Mouse (Mus musculus) liver (tissue): ENCODE results near the gene Abcb8.
"Not testable (repeated sequence)": the region's sequence is repeated elsewhere in the genome, so short reads cannot be mapped to it uniquely, and the experiment has no call there.

Experiments
- DNase-seq: peaks from one replicate; pipeline ENCODE4 v3.0.0-alpha.2; 2020; ENCODE audit warnings: mixed read lengths

Abcb8 gene

GRCm38 (mm10) chr5:24369767-24370166 is 23.7 kb upstream of the Abcb8 start:
- DNase-seq: no peak

GRCm38 (mm10) chr5:24373807-24374206 is 19.7 kb upstream of the Abcb8 start:
- no peak for DNase-seq

- DNase-seq: no peak
Measured at GRCm38 (mm10) chr5:24374216-24374615, 19.2 kb upstream of the Abcb8 start.

DNA sequence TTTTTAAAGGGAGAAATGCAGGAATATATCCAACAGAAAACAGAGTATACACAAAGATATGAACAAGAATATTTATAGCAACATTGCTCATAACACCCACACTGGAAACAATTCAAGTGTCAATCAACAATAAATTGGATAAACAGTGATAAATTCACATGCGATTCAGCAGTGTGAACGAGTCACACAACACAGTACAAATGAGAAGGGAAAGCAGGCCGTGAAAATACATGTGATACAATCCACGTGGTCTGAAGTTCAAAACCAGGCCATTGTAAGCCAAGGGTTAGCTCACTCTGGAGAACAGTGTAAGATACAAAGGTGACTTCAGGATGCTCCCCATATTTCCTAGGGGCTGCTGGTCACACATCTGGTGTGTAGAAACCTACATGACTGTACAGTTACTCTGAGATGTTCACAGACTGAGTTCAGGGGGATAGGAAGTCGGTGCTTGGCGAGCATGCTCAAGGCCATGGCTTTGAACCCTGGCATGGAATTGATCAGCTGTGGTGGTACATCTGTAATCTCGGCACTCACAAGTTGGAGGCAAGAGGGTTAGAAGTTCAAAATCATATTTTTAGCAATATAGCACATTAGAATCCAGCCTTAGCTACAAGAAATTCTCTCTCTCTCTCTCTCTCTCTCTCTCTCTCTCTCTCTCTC is 18.7 kb upstream of the Abcb8 start:
- DNase-seq: no peak

GRCm38 (mm10) chr5:24378700-24379099 is 14.8 kb upstream of the Abcb8 start:
- DNase-seq: no peak

- DNase-seq: no peak
Measured at GRCm38 (mm10) chr5:24379501-24379900, 14.0 kb upstream of the Abcb8 start.

DNA sequence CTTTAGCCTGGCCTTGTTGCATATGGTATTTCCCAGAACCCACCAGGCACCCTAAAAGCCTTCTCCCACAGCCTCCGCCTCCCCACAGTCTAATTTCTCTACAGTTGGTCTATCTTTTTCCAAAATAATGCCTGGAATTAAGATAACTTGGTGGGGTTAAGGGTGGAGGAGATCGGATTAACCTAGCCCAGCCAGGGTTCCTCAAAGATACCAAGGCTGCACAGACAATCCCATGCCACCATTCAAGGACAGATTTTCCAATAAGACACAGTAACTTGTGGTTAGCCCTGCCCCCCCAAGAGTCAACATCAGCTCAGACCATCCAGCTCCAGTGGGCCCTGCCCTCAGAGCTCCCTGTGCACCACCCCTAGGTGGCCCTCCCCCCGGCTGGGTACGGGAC is 13.0 kb upstream of the Abcb8 start:
- no peak for DNase-seq

DNA sequence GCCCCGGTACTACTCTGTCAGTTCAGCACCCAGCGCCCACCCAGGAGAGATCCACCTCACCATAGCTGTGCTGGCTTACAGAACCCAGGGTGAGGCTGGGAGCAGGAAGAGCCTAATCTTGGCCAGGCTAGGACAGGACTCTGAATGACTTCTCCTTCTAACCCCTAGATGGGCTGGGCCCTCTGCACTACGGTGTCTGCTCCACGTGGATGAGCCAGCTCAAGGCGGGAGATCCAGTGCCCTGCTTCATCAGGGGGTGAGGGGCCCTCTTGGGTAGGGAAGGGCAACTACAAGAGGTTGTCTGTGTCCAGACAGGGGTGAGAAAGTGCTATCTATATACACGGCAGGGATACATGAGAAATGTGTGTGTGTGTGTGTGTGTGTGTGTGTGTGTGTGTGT is 12.0 kb upstream of the Abcb8 start:
- DNase-seq: no peak

DNA sequence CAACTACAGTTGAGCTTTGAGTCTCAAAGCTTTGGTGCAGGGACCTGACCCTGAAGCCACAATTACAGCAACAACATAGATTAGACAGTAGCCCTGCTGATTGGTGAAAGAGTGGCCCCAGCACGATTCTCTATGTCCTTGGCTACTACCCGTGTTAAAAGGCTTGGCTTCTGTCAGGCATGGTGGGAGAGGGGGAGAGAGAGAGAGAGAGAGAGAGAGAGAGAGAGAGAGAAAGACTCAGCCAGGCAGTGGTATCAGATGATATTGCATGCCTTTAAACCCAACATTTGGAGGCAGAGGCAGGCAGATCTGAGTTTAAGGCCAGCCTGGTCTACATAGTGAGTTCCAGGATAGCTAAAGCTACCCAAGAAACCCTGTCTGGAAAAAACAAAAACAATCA is 11.5 kb upstream of the Abcb8 start:
- DNase-seq: no peak

- peak; percentile 88 for DNase-seq
Measured at GRCm38 (mm10) chr5:24383026-24383859, 10.2 kb upstream of the Abcb8 start.

DNA sequence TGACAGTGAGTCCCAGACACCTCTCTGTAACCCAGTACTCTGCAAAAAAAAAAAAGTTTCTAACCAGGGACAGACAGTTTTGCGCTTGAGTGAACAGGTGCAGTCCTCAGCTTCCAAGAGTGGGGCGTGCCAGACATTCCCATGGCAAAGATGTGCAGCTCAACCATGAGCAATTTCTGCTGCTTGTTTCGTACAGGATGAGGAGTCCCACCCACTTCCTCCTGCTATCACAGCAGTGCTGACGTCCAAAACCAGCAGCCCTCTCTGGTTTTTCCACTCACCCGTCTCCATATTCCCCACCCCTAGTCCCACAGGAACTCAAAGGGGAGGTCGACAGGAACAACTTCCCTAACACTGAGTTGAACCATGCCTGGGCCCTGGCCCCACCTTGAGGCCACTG is 9.1 kb upstream of the Abcb8 start:
- no peak for DNase-seq

DNA sequence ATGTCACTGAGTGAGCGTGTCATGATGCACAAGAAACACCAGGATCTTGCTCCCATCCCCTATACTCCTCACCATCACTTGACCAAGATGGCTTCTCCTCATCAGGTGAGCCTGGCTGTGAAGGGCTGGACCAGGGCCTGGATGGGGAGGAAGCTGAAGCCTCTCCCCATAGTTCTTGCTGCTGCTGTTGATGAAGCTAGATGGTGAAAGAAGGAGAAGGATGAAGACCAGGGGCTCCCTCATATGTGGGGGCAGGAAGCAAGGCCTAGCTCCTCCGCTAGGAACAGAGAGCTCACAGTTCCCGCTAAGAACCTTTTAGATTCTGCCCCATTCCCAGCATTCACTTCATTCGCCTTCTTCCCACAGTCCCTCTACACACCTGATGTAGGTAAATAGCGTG is 8.1 kb upstream of the Abcb8 start:
- no peak for DNase-seq

- DNase-seq: no peak
Measured at GRCm38 (mm10) chr5:24385887-24386550, 7.4 kb upstream of the Abcb8 start.

DNA sequence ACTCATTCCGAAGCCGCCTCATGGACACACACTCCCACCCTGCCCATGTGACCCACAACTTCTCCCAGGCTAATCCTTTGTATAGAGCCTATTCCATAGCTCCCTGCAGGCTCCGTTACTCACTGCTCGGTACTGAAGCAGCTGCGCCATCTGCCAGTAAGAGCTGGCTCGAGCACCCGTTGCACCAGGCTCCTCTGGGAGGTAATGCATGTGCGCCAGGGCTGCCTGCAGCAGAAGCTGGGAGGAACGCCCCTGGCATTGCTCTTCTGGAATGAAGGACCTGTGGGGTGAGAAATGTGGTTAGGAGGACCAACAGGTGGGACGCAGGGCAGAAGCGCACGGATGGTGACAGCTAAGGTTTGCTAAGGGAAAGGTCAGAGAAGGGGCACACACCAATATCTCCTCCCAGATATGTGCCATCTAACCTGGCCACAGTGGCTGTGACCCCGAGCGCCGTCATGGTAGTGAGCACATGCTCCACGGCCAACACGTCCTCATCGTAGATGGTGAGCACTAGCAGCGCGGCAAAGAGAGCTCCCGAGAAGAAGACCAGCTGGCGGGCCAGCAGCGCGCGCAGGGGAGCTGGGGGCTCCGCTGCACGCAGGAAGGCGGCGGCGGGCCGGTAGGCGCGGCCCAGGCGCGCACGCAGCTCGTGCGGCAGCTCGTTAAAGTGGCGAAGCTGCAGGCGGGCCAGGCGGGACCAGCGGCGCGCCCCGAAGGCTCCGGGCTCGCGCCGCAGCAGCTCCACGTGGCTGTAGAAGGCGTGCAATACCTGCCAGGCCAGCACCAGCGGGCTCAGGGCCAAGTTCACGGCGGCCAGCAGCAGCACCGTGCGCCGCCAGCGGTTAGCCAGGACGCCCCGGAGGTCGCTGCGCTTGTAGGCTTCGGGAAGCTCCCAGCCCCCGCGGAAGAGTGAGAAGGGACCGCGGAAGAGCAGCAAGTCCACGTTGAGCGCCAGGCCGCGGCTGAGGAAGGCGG is 5.9 kb upstream of the Abcb8 start:
- DNase-seq: peak; percentile 40

- DNase-seq: no peak
Measured at GRCm38 (mm10) chr5:24388246-24388915, 5.1 kb upstream of the Abcb8 start.

GRCm38 (mm10) chr5:24389011-24389657 is 4.3 kb upstream of the Abcb8 start:
- DNase-seq: peak; percentile 50

- no peak for DNase-seq
Measured at GRCm38 (mm10) chr5:24389658-24390020, 3.8 kb upstream of the Abcb8 start.

GRCm38 (mm10) chr5:24391864-24392263 is 1.6 kb upstream of the Abcb8 start, which contains the start of gene Atg9b:
TSS of gene Atg9b (minus strand) at chr5:24392143.
- DNase-seq: no peak

DNA sequence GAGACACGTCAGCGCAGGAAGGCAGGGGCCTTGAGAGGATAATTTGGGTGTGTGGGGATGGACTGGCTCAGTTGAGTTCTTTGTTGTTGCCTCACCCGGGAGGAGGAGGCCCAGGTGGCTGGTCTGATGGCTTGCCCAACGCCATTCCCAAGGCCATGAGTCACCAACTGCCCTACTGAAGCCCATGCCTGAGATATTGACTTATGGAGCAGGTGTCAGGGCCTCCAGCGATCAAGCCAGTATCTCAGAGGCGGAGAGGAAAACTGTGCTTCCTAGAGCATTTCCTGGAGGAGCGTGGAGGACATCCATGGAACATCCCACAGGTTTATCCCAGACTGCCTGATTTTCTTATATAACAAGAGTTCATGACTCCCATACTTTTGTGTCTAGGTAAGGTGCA is 739 bp upstream of the Abcb8 start:
- DNase-seq: no peak

- peak; percentile 91 for DNase-seq
Measured at GRCm38 (mm10) chr5:24394165-24394894, 867 bp downstream of the Abcb8 start.

- not testable (repeated sequence) for DNase-seq
Measured at GRCm38 (mm10) chr5:24396254-24396653, 2.8 kb downstream of the Abcb8 start.
